Mouse (Mus musculus) cerebellum, adult 18-20 months (tissue): ENCODE measurements around the gene Capzb.

Source experiments
- DNase-seq, 2 experiments: peaks; one replicate each; pipeline ENCODE4 v3.0.0; 2021

Gene Capzb

GRCm38 (mm10) chr4:139271562-139271961, 78.9 kb downstream of the Capzb start:
- DNase-seq = no peak

- DNase-seq = peak in 1 of 2 experiments; percentile 41
These were observed 80.4 kb downstream of the Capzb start for GRCm38 (mm10) chr4:139272951-139273680.

- DNase-seq = peak; percentile 74 to 80
These were observed 81.9 kb downstream of the Capzb start for GRCm38 (mm10) chr4:139274573-139274972.

GRCm38 (mm10) chr4:139276411-139276810, 83.7 kb downstream of the Capzb start:
- DNase-seq = no peak

GRCm38 (mm10) chr4:139280530-139280929, 87.8 kb downstream of the Capzb start:
- DNase-seq = no peak

GRCm38 (mm10) chr4:139281791-139282345, 89.2 kb downstream of the Capzb start:
- DNase-seq = no peak

GRCm38 (mm10) chr4:139282955-139283417, 90.3 kb downstream of the Capzb start:
- peak; percentile 75 to 78 for DNase-seq

- DNase-seq = no peak
These were observed 92.2 kb downstream of the Capzb start for GRCm38 (mm10) chr4:139284877-139285276.

- no peak for DNase-seq
These were observed 93.5 kb downstream of the Capzb start for GRCm38 (mm10) chr4:139286234-139286633.

- DNase-seq = peak; percentile 76 to 87
These were observed 94.6 kb downstream of the Capzb start for GRCm38 (mm10) chr4:139287122-139287863.

- peak; percentile 79 for DNase-seq
These were observed 96.3 kb downstream of the Capzb start for GRCm38 (mm10) chr4:139289017-139289416.

- no peak for DNase-seq
These were observed 98.4 kb downstream of the Capzb start for GRCm38 (mm10) chr4:139291099-139291498.

- DNase-seq = no peak
These were observed 99.3 kb downstream of the Capzb start for GRCm38 (mm10) chr4:139292038-139292437.

GRCm38 (mm10) chr4:139297566-139297965, 104.9 kb downstream of the Capzb start:
- DNase-seq = peak; percentile 96 to 97

GRCm38 (mm10) chr4:139298671-139299366, 106.1 kb downstream of the Capzb start:
- peak in 1 of 2 experiments; percentile 26 for DNase-seq

- no peak for DNase-seq
These were observed 109.1 kb downstream of the Capzb start for GRCm38 (mm10) chr4:139301780-139302179.

GRCm38 (mm10) chr4:139302241-139302640, 109.5 kb downstream of the Capzb start:
- DNase-seq = no peak

- DNase-seq = no peak
These were observed 112.8 kb downstream of the Capzb start for GRCm38 (mm10) chr4:139305521-139305920.

- DNase-seq = no peak
These were observed 115.2 kb downstream of the Capzb start for GRCm38 (mm10) chr4:139307916-139308315.

- peak in 1 of 2 experiments; percentile 22 for DNase-seq
These were observed 117.0 kb downstream of the Capzb start for GRCm38 (mm10) chr4:139309651-139310050.

- DNase-seq = peak; percentile 97 to 100
These were observed 117.6 kb downstream of the Capzb start, which contains the start of the genes Pqlc2 and Akr7a5 for GRCm38 (mm10) chr4:139310171-139310898. Pqlc2 (minus strand) TSS chr4:139310708. Akr7a5 (plus strand) TSS chr4:139310744.
